Mouse (Mus musculus): ENCODE results near the gene Cyfip2.

GRCm38 (mm10) chr11:46258207-46258606 is 54.5 kb downstream of the Cyfip2 start:
- TF ChIP-seq CTCF (IDR thresholded peaks at IDR 0.05; ENCODE audit: borderline replicate concordance, extremely low read depth, insufficient read depth, insufficient read length) (peak; percentile 56; the same call in 1 of the 2 replicates), POLR2A (IDR thresholded peaks at IDR 0.05; ENCODE audit: borderline replicate concordance, extremely low read depth, insufficient read depth, insufficient read length, poor library complexity, severe bottlenecking) (no peak)

Measured in brain, embryonic 14.5 days (tissue).